Mouse (Mus musculus): ENCODE measurements around the gene Brd3.
A peak's percentile ranks its signal among the peaks of the same experiment; 100 is the strongest.
"Not testable (repeated sequence)": the region's sequence is repeated elsewhere in the genome, so short reads cannot be mapped to it uniquely, and the experiment has no call there.

Brd3 gene

GRCm38 (mm10) chr2:27507562-27507961 lies at the start of gene Brd3:
TSS of gene Brd3 (minus strand) at chr2:27507662.
- DNase-seq (ENCODE audit: low spot score) = no peak

- no peak for DNase-seq (ENCODE audit: low spot score)
These were observed 49.5 kb upstream of the Brd3 start for GRCm38 (mm10) chr2:27556921-27557320.

- DNase-seq (ENCODE audit: low spot score) = no peak
These were observed 46.8 kb upstream of the Brd3 start for GRCm38 (mm10) chr2:27554308-27554707.

GRCm38 (mm10) chr2:27552620-27553287 lies 45.3 kb upstream of the Brd3 start:
- DNase-seq (ENCODE audit: low spot score) = peak; percentile 76

- no peak for DNase-seq (ENCODE audit: low spot score)
These were observed 41.4 kb upstream of the Brd3 start for GRCm38 (mm10) chr2:27548664-27549369.

- no peak for DNase-seq (ENCODE audit: low spot score)
These were observed 40.5 kb upstream of the Brd3 start for GRCm38 (mm10) chr2:27547986-27548385.

GRCm38 (mm10) chr2:27547326-27547725 lies 39.9 kb upstream of the Brd3 start:
- DNase-seq (ENCODE audit: low spot score) = no peak

GRCm38 (mm10) chr2:27546041-27546440 lies 38.6 kb upstream of the Brd3 start:
- DNase-seq (ENCODE audit: low spot score) = not testable (repeated sequence)

- DNase-seq (ENCODE audit: low spot score) = not testable (repeated sequence)
These were observed 38.1 kb upstream of the Brd3 start for GRCm38 (mm10) chr2:27545517-27545916.

GRCm38 (mm10) chr2:27544613-27545012 lies 37.2 kb upstream of the Brd3 start:
- no peak for DNase-seq (ENCODE audit: low spot score)

GRCm38 (mm10) chr2:27541225-27541624 lies 33.8 kb upstream of the Brd3 start:
- DNase-seq (ENCODE audit: low spot score) = no peak

- no peak for DNase-seq (ENCODE audit: low spot score)
These were observed 33.0 kb upstream of the Brd3 start for GRCm38 (mm10) chr2:27540515-27540836.

- peak; percentile 87 for DNase-seq (ENCODE audit: low spot score)
These were observed 32.5 kb upstream of the Brd3 start for GRCm38 (mm10) chr2:27539772-27540514.

- no peak for DNase-seq (ENCODE audit: low spot score)
These were observed 31.9 kb upstream of the Brd3 start for GRCm38 (mm10) chr2:27539336-27539735.

GRCm38 (mm10) chr2:27538455-27539330 lies 31.2 kb upstream of the Brd3 start:
- DNase-seq (ENCODE audit: low spot score) = not testable (repeated sequence)

GRCm38 (mm10) chr2:27518283-27518682 lies 10.8 kb upstream of the Brd3 start:
- DNase-seq (ENCODE audit: low spot score) = no peak

GRCm38 (mm10) chr2:27516289-27516688 lies 8.8 kb upstream of the Brd3 start:
- no peak for DNase-seq (ENCODE audit: low spot score)

GRCm38 (mm10) chr2:27515341-27516166 lies 8.1 kb upstream of the Brd3 start:
- DNase-seq (ENCODE audit: low spot score) = peak; percentile 31

GRCm38 (mm10) chr2:27514639-27515328 lies 7.3 kb upstream of the Brd3 start, which contains the start of gene Wdr5:
TSS of gene Wdr5 (plus strand) at chr2:27515157.
- DNase-seq (ENCODE audit: low spot score) = peak; percentile 99

GRCm38 (mm10) chr2:27513861-27514260 lies 6.4 kb upstream of the Brd3 start:
- no peak for DNase-seq (ENCODE audit: low spot score)

Data from urinary bladder, postnatal 25 days (tissue).